Mouse (Mus musculus): ENCODE measurements at regions not wholly inside any gene's neighbourhood (a gene's known extent, or its start where the extent isn't known, plus 50 kb on each side); places are given as distances from the start of the nearest gene placed in this dataset.

DNA sequence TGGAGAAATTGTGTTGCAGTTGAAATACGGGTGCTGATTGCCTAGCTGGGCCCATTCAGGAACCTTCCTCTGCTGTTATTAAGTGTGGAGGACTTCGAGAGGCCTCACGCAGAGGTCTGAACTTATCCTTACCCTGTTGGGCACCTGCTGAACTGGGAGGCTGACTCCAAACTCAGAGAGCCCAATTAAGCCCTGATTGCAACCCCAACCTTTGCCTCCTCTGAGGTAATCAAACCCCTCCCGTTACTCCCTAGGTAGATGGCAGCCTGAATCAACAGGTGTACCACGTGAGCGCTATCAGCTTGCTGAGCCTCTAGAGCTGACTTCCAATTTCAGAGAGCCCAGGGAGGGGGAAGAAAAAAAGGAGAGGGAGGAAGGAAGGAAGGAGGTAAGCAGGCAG lies 79.9 kb upstream of the Dscam start:
- no peak for TF ChIP-seq FLI1 (IDR thresholded peaks at IDR 0.05; ENCODE audit: low read length)
- TF ChIP-seq GATA1 (IDR thresholded peaks at IDR 0.05; ENCODE audit: borderline replicate concordance, low read length) = no peak
